Mouse (Mus musculus) bone marrow, adult 2 months (tissue): Measurements from ENCODE around the gene Rab26. TPM values are rescaled to one million over a fixed set of nuclear protein-coding genes. Genes with fewer than 3 reads are reported as not detected.

Source experiments
- H3K27ac ChIP-seq: fragments of 200-500 bp; 2 replicates; pipeline ENCODE4 v1.5.1; 2012; ENCODE audit warnings: low read depth, mild to moderate bottlenecking, control low read depth, inconsistent platforms, low read length; ENCODE audit not compliant: control insufficient read depth, poor library complexity, insufficient read depth
- H3K4me1 ChIP-seq: fragments of 200-500 bp; 2 replicates; pipeline ENCODE4 v1.6.1; 2011; ENCODE audit warnings: low read length; ENCODE audit not compliant: control insufficient read depth, insufficient read depth
- H3K4me3 ChIP-seq: fragments of 200-500 bp; replicated peaks from 2 replicates; pipeline ENCODE3; 2011; ENCODE audit warnings: mild to moderate bottlenecking, low read depth, low read length, control low read depth; ENCODE audit not compliant: control insufficient read depth
- CTCF ChIP-seq: fragments of 200-500 bp; IDR thresholded peaks from 2 replicates; pipeline ENCODE4 v1.5.1; 2011; ENCODE audit warnings: low read length, control low read depth; ENCODE audit not compliant: control insufficient read depth, insufficient read depth
- POLR2A ChIP-seq: fragments of 200-500 bp; IDR thresholded peaks from 2 replicates; pipeline ENCODE4 v1.6.1; 2011; ENCODE audit warnings: low read depth, mild to moderate bottlenecking, control low read depth, low read length, borderline replicate concordance; ENCODE audit not compliant: control insufficient read depth
- WGBS: fragments of 180-500 bp; shearing (Covaris S2); methylation state at CpG from one replicate; pipeline ENCODE4 v1.1.7; 2018; 5-methylcytosine and 5-hydroxymethylcytosine counted together
- polyA plus RNA-seq: library from polyadenylated mRNA; stranded (reverse); fragments of >200 nt; gene quantifications from 2 replicates; pipeline ENCODE4 v1.2.4, GENCODE M21; 2011; ENCODE audit warnings: low replicate concordance; ENCODE audit not compliant: missing spikeins, insufficient read depth, insufficient read length

The Rab26 gene
- polyA plus RNA-seq, 1 experiment, result not detected

DNA sequence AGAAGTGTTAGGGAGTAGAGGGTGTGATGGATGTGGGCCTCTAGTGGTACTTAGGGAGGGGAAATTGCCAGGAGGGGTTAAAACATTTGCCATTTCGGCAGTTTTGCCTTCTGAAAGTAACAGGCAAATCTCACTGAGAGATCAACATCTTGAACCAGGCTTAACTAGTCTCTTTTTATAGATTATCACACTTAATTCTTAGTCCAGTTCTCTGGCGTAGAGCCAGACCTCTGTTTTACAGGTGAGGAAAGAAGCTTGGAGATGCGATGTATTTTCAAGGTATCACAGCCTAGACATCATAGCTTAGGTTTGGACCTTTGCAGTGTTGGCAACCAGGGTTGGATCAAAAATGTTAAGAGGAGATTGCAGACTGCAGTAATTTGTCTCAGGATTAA lies 17.0 kb upstream of the Rab26 start:
- TF ChIP-seq CTCF (no peak), POLR2A (no peak)
- WGBS, result 74% methylated on average over 3 of the region's 3 CpGs
- H3K27ac ChIP-seq, result no peak overlapping the region

GRCm38 (mm10) chr17:24550416-24551049 lies 16.5 kb upstream of the Rab26 start:
- WGBS, result 3% methylated on average over 44 of the region's 44 CpGs

More for the DNA sequence above, 17.0 kb upstream of the Rab26 start:
- Histone ChIP-seq H3K4me3 (peak overlapping the region; percentile 72), H3K4me1 (no peaks in the 10 kb centered on the region; the same call in 1 of the 2 replicates)

GRCm38 (mm10) chr17:24549618-24550415 lies 15.8 kb upstream of the Rab26 start, which contains the start of gene Pkd1:
TSS of gene Pkd1 (plus strand) at chr17:24549834.
- Histone ChIP-seq H3K4me1 (no peaks in the 10 kb centered on the region; the same call in 1 of the 2 replicates), H3K27ac (peak within 1 kb of the TSS; percentile 87), H3K4me3 (peak within 1 kb of the TSS; percentile 72)
- peak; percentile 95 for TF ChIP-seq POLR2A
- no peak for TF ChIP-seq CTCF
- under 1% methylated on average over 72 of the region's 72 CpGs for WGBS

More at GRCm38 (mm10) chr17:24550416-24551049, 16.5 kb upstream of the Rab26 start:
- TF ChIP-seq CTCF (no peak), POLR2A (no peak)
- peak overlapping the region; percentile 87 for H3K27ac ChIP-seq
- H3K4me3 ChIP-seq, result peak overlapping the region; percentile 72
- H3K4me1 ChIP-seq, result no peaks in the 10 kb centered on the region; the same call in 1 of the 2 replicates

GRCm38 (mm10) chr17:24548921-24549617 lies 15.1 kb upstream of the Rab26 start:
- Histone ChIP-seq H3K27ac (peak overlapping the region; percentile 65), H3K4me1 (no peaks in the 10 kb centered on the region; the same call in 1 of the 2 replicates), H3K4me3 (peak overlapping the region; percentile 68)
- no peak for TF ChIP-seq CTCF
- no peak for TF ChIP-seq POLR2A
- WGBS, result under 1% methylated on average over 23 of the region's 23 CpGs

- WGBS, result 3% methylated on average over 9 of the region's 9 CpGs
- TF ChIP-seq POLR2A (no peak), CTCF (no peak)
- peak overlapping the region; percentile 68 for H3K4me3 ChIP-seq
- no peaks in the 10 kb centered on the region; the same call in 1 of the 2 replicates for H3K4me1 ChIP-seq
- peak overlapping the region; percentile 65; the same call in 1 of the 2 replicates for H3K27ac ChIP-seq
These were observed 14.4 kb upstream of the Rab26 start for GRCm38 (mm10) chr17:24548435-24548834.

DNA sequence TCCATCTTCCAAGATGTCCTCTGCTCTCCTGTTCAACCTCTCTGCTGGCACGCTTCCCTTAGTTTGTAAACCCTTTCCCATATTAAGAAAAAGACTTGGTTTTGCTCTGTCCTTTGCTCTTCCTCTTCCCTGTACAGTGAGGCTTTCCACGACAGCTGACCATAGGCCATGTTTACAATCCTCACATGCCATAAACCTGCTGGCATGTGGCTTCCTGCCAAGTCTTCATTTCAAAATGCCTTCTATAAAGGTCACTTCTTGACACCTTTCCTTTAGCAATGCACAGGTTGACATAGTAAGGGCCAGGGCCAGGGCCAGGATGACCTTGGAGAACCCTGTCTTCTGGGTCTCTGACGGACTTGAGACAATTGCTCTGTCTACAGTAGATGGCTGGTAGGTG lies 12.2 kb upstream of the Rab26 start:
- TF ChIP-seq CTCF (no peak), POLR2A (no peak)
- H3K27ac ChIP-seq, result no peak overlapping the region
- no peak overlapping the region for H3K4me3 ChIP-seq
- H3K4me1 ChIP-seq, result no peaks in the 10 kb centered on the region; the same call in 1 of the 2 replicates
- WGBS, result 81% methylated on average over 3 of the region's 3 CpGs

GRCm38 (mm10) chr17:24545247-24545646 lies 11.2 kb upstream of the Rab26 start:
- Histone ChIP-seq H3K27ac (no peak overlapping the region), H3K4me3 (no peak overlapping the region), H3K4me1 (no peaks in the 10 kb centered on the region)
- WGBS, result 70% methylated on average over 2 of the region's 2 CpGs
- no peak for TF ChIP-seq POLR2A
- TF ChIP-seq CTCF, result no peak
